Mouse (Mus musculus): ENCODE results near the gene Mael. TPM values are rescaled to one million over a fixed set of nuclear protein-coding genes. Genes with fewer than 3 reads are reported as not detected.

The Mael gene
- polyA plus RNA-seq, 1 experiment, result not detected

DNA sequence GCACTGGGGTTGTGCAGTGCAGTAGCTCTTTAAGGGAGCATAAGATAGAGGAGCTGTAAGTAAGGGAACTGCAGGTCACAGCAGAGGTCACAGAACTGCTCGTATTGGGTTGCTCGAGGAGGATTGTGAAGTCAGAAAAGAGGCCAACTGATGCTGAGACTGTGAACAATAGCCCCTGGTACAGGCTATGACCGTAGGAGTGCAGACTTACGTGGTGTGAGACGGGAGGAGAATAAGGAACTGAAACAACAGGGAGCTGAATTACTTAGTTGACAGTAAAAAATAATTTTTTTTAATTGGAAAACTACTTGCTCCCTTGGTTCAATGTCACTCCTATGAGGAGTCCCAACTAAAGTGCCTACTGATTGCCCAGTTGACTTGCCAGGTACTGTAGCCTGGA, 34.4 kb downstream of the Mael start:
- TF ChIP-seq FOSL1 (IDR thresholded peaks at IDR 0.05; ENCODE audit: insufficient read depth, low read length, poor library complexity, severe bottlenecking), result no peak
- TF ChIP-seq CTCF (IDR thresholded peaks at IDR 0.05; ENCODE audit: control insufficient read depth, insufficient read depth, insufficient read length), result no peak
- no peak for TF ChIP-seq USF1 (IDR thresholded peaks at IDR 0.05; ENCODE audit: low read depth)
- TF ChIP-seq CEBPB (IDR thresholded peaks at IDR 0.05; ENCODE audit: low read depth), result no peak
- TF ChIP-seq MAX (IDR thresholded peaks at IDR 0.05), result no peak
- no peak for TF ChIP-seq MYOD1 (IDR thresholded peaks at IDR 0.05; ENCODE audit: control insufficient read depth, insufficient read length, low read depth)
- no peak for TF ChIP-seq MYOG (IDR thresholded peaks at IDR 0.05; ENCODE audit: control insufficient read depth, extremely low read depth, insufficient read length)

DNA sequence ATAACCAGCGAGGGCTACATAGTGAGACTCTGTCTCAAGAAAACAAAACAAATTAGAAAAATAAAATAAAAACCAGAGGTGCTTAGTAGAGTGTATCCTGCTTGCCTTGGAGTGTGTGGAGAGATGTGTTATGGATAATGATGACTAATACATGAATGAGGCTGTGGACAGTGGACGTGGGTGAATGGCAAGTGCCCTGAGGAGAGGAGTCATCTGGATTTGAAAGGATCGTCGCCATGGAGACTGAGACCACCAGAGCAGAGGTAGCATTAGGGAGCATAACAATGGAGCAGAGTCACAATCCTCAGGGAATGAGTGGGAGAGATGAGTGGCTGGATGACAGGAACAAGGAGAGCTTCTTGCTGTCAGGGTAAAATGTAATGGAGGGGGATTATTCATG, 48.7 kb downstream of the Mael start:
- no peaks in the 10 kb centered on the region for H3K79me3 ChIP-seq (ENCODE audit: low read depth)
- H3ac ChIP-seq (ENCODE audit: control insufficient read depth, insufficient read length, low read depth), result no peak overlapping the region
- no peaks in the 10 kb centered on the region for H3K27me3 ChIP-seq (ENCODE audit: control insufficient read depth, insufficient read depth, insufficient read length)
- H3K4me3 ChIP-seq (ENCODE audit: insufficient read depth, poor library complexity, severe bottlenecking), result no peak overlapping the region
- TF ChIP-seq CTCF (IDR thresholded peaks at IDR 0.05; ENCODE audit: control insufficient read depth, insufficient read depth, insufficient read length) (no peak), FOSL1 (IDR thresholded peaks at IDR 0.05; ENCODE audit: insufficient read depth, low read length, poor library complexity, severe bottlenecking) (no peak), MYOD1 (IDR thresholded peaks at IDR 0.05; ENCODE audit: control insufficient read depth, insufficient read length, low read depth) (no peak), CEBPB (IDR thresholded peaks at IDR 0.05; ENCODE audit: low read depth) (no peak), USF1 (IDR thresholded peaks at IDR 0.05; ENCODE audit: low read depth) (no peak), MYOG (IDR thresholded peaks at IDR 0.05; ENCODE audit: control insufficient read depth, extremely low read depth, insufficient read length) (no peak), MAX (IDR thresholded peaks at IDR 0.05) (no peak)
- no peaks in the 10 kb centered on the region for H3K79me2 ChIP-seq (ENCODE audit: control insufficient read depth, insufficient read depth)
- H3K36me3 ChIP-seq (ENCODE audit: control insufficient read depth, insufficient read depth), result no peaks in the 10 kb centered on the region

More for the DNA sequence above, 34.4 kb downstream of the Mael start:
- Histone ChIP-seq H3K79me2 (ENCODE audit: control insufficient read depth, insufficient read depth) (no peaks in the 10 kb centered on the region), H3ac (ENCODE audit: control insufficient read depth, insufficient read length, low read depth) (no peak overlapping the region), H3K4me3 (ENCODE audit: insufficient read depth, poor library complexity, severe bottlenecking) (no peak overlapping the region), H3K79me3 (ENCODE audit: low read depth) (no peaks in the 10 kb centered on the region), H3K27me3 (ENCODE audit: control insufficient read depth, insufficient read depth, insufficient read length) (no peaks in the 10 kb centered on the region), H3K36me3 (ENCODE audit: control insufficient read depth, insufficient read depth) (no peaks in the 10 kb centered on the region)

DNA sequence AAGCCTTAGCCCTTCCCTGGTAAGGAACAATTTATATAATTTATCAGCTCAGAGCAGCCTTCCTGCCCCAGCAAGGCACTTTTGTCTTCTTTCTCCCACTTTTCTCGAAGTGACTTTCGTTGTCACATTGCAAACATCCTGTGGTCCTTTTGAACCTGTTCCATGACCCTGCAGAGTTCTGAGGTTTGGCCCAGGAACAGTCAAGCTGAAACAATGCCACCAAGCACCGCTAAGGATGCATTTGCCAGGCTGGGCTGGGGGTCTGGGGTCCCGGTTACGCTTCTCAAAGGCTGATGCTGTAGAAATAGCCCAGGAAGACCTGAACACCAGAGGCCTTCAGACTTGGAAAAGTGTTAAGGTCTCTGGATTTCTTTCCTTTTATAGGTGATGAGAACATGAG, 53.2 kb downstream of the Mael start:
- Histone ChIP-seq H3K79me2 (ENCODE audit: control insufficient read depth, insufficient read depth) (no peaks in the 10 kb centered on the region), H3K4me3 (ENCODE audit: insufficient read depth, poor library complexity, severe bottlenecking) (no peak overlapping the region), H3ac (ENCODE audit: control insufficient read depth, insufficient read length, low read depth) (no peak overlapping the region), H3K27me3 (ENCODE audit: control insufficient read depth, insufficient read depth, insufficient read length) (no peaks in the 10 kb centered on the region), H3K79me3 (ENCODE audit: low read depth) (no peaks in the 10 kb centered on the region), H3K36me3 (ENCODE audit: control insufficient read depth, insufficient read depth) (no peaks in the 10 kb centered on the region)
- no peak for TF ChIP-seq USF1 (IDR thresholded peaks at IDR 0.05; ENCODE audit: low read depth)
- no peak for TF ChIP-seq FOSL1 (IDR thresholded peaks at IDR 0.05; ENCODE audit: insufficient read depth, low read length, poor library complexity, severe bottlenecking)
- TF ChIP-seq MAX (IDR thresholded peaks at IDR 0.05), result no peak
- no peak for TF ChIP-seq CEBPB (IDR thresholded peaks at IDR 0.05; ENCODE audit: low read depth)
- TF ChIP-seq MYOG (IDR thresholded peaks at IDR 0.05; ENCODE audit: control insufficient read depth, extremely low read depth, insufficient read length), result no peak
- TF ChIP-seq MYOD1 (IDR thresholded peaks at IDR 0.05; ENCODE audit: control insufficient read depth, insufficient read length, low read depth), result no peak
- TF ChIP-seq CTCF (IDR thresholded peaks at IDR 0.05; ENCODE audit: control insufficient read depth, insufficient read depth, insufficient read length), result no peak

DNA sequence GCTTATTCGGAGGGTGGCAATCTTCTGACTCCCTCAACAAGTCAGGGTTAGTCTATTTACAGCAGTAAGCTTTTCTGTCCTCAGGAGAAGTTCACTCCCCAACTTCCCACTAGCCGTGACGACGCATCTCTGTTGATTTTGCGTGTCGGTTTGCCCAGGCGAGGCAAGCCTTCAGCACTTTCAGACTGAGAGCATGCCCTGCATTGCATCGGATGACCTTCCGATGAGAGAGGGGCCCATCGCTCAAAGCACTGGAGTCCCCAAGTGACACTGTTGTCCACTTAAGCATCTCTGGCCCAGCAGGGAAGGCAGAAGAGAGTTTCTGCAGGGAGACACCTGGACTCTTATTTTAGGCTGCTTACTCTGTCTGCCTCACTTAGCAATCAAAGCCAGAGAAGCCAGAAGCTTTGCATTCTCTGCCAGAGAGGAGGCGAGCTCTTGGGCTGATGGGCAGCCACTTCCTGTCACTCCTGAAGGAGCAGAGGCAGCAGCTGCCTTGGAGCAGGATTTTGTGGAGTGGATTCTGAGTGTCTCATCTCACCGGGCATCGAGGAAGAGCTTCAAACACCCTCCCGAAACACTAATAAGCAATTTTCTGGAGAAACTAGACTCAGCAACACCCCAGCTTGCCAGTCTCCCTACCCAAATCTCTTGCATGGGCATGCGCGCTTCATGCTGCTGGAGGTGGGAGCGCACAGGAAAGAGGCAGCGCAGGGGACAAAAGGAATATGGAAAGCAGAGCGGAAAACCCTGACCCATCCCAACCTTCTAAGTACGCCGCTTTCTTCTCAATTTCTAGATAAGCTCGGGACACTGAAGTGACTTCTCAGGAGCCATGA, 53.9 kb downstream of the Mael start:
- H3K27me3 ChIP-seq (ENCODE audit: control insufficient read depth, insufficient read depth, insufficient read length), result no peaks in the 10 kb centered on the region
- no peak overlapping the region for H3K4me3 ChIP-seq (ENCODE audit: insufficient read depth, poor library complexity, severe bottlenecking)
- TF ChIP-seq CTCF (IDR thresholded peaks at IDR 0.05; ENCODE audit: control insufficient read depth, insufficient read depth, insufficient read length) (no peak), CEBPB (IDR thresholded peaks at IDR 0.05; ENCODE audit: low read depth) (no peak), MYOG (IDR thresholded peaks at IDR 0.05; ENCODE audit: control insufficient read depth, extremely low read depth, insufficient read length) (no peak), USF1 (IDR thresholded peaks at IDR 0.05; ENCODE audit: low read depth) (no peak), FOSL1 (IDR thresholded peaks at IDR 0.05; ENCODE audit: insufficient read depth, low read length, poor library complexity, severe bottlenecking) (no peak), MAX (IDR thresholded peaks at IDR 0.05) (no peak), MYOD1 (IDR thresholded peaks at IDR 0.05; ENCODE audit: control insufficient read depth, insufficient read length, low read depth) (no peak)
- H3K79me3 ChIP-seq (ENCODE audit: low read depth), result no peaks in the 10 kb centered on the region
- no peaks in the 10 kb centered on the region for H3K79me2 ChIP-seq (ENCODE audit: control insufficient read depth, insufficient read depth)
- H3K36me3 ChIP-seq (ENCODE audit: control insufficient read depth, insufficient read depth), result no peaks in the 10 kb centered on the region
- H3ac ChIP-seq (ENCODE audit: control insufficient read depth, insufficient read length, low read depth), result no peak overlapping the region

DNA sequence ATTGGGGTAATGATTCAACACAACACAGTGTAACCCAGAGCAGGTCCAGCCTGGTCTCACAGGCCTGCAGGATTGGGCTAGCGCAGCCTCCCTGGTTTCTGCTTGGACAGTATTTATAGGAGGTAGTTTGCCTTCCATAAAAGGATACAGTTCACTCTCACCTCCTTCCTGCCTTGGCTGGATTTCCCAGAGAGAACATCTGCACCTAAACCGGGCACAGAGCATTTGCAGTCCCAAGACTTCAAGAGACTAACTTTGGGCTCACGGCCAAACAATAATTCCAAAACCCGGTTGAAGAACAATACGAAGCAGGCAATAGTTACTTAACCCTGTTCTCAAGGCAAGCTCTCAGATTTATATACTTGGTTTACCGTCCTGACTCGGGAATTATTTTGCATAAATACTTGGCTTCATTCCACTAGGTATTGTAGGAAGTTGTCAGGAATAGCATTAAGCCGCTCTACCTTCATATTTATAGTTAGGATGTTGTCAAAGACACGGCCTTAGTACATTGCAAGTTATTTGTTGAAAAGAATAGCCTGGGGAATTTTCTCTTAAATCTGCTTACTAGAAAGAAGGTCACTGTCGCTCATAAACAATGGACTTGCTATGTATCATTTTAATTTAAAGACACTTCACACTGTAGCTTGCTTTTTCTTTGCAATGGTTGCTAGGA, 55.5 kb downstream of the Mael start:
- Histone ChIP-seq H3K79me3 (ENCODE audit: low read depth) (no peaks in the 10 kb centered on the region), H3K79me2 (ENCODE audit: control insufficient read depth, insufficient read depth) (no peaks in the 10 kb centered on the region), H3K36me3 (ENCODE audit: control insufficient read depth, insufficient read depth) (no peaks in the 10 kb centered on the region), H3K27me3 (ENCODE audit: control insufficient read depth, insufficient read depth, insufficient read length) (no peaks in the 10 kb centered on the region), H3K4me3 (ENCODE audit: insufficient read depth, poor library complexity, severe bottlenecking) (no peak overlapping the region), H3ac (ENCODE audit: control insufficient read depth, insufficient read length, low read depth) (no peak overlapping the region)
- TF ChIP-seq USF1 (IDR thresholded peaks at IDR 0.05; ENCODE audit: low read depth), result no peak

Measured in C2C12 (cell line).